Mouse (Mus musculus): Measurements from ENCODE around the gene Cd200. TPM values are rescaled to one million over a fixed set of nuclear protein-coding genes. Genes with fewer than 3 reads are reported as not detected.

Gene Cd200
- polyA plus RNA-seq, 1 experiment, result 0.03 TPM

GRCm38 (mm10) chr16:45332591-45332990, 76.3 kb downstream of the Cd200 start:
- Histone ChIP-seq H3K27me3 (ENCODE audit: control insufficient read depth) (no peaks in the 10 kb centered on the region), H3K9me3 (ENCODE audit: control insufficient read depth, low read length) (no peaks in the 10 kb centered on the region), H3K4me3 (replicated peaks) (no peak overlapping the region), H3K36me3 (ENCODE audit: control insufficient read depth) (no peaks in the 10 kb centered on the region), H3K4me1 (ENCODE audit: control insufficient read depth) (no peaks in the 10 kb centered on the region)
- TF ChIP-seq GATA1 (IDR thresholded peaks at IDR 0.05; ENCODE audit: low read length) (no peak), TAL1 (IDR thresholded peaks at IDR 0.05; ENCODE audit: low read length) (no peak)

Other genes starting within 250 kb of the Cd200 start
- gene Btla, start 184.7 kb downstream of the Cd200 start, polyA plus RNA-seq (2012), result not detected in 2 replicates
- gene Gm609, start 83.9 kb upstream of the Cd200 start, polyA plus RNA-seq (2012), result not detected in 2 replicates
- gene Gm17783, start 123.0 kb upstream of the Cd200 start, polyA plus RNA-seq (2012), result not detected in 2 replicates
- gene Slc9c1, start 126.3 kb upstream of the Cd200 start, polyA plus RNA-seq (2012), result not detected in 2 replicates
- gene Gcsam, start 201.3 kb upstream of the Cd200 start, polyA plus RNA-seq (2012), result not detected in 2 replicates
- not detected in 2 replicates for gene BC016579, start 245.0 kb upstream of the Cd200 start, polyA plus RNA-seq (2012)